Mouse (Mus musculus): ENCODE data around the gene Erc2.
"Not testable (repeated sequence)": the region's sequence is repeated elsewhere in the genome, so short reads cannot be mapped to it uniquely, and the experiment has no call there.

Erc2 gene

DNA sequence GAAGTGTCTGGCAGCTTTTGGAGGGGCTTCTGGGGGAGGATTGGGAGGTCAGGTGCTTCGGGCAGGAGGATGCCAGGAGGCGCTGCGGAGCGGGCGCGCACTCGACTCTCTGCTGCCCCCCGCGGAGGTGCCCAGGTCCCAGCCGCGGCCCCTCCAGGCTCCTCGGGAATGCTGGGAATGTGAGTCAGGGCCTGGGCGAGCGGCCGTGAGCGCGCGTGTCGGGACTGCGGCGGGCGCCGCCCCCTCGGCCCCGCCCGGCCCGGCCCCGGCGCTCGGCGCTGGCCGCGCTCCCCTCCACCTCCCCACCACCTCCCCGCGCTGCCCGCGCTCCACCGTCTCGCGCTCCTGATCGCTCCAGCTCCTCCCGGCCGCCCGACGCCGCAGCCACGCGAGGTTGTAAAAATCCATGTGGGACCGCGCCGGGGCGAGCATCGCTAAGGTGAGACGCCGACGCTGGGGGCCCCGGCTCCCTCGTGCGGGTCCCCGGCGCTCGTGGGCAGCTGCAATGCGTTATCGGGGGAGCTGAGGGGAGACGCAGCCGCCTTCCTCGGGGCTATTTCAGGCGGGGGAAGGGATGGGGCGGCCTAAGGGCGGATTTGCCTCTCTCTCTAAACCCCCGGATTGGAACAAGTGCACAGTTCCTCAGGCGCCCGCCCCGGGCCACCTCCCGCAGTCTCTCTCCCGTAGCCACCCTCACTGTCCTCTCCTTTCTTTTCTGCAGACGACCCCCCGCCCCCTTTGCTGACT, at the start of gene Erc2:
Gene Erc2 (plus strand): TSS at position 253 of the 747 bp plus-strand sequence.
- peak; percentile 52 for DNase-seq (ENCODE audit: low read depth, low spot score)

- no peak for DNase-seq (ENCODE audit: low read depth, low spot score)
Observed at GRCm38 (mm10) chr14:27578443-27578842, 43.8 kb upstream of the Erc2 start.

DNA sequence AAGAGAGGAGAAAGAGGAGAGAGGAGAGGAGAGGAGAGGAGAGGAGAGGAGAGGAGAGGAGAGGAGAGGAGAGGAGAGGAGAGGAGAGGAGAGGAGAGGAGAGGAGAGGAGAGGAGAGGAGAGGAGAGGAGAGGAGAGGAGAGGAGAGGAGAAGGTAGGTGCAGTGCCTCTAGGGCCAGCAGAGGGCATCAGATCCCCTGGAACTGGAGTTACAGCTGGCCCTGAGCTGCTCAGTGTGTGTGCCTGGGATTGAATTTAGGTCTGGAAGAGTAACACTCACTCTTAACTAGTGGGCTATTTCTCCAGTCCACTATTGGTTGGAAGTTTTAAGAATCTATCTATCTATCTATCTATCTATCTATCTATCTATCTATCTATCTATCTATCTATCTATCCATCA, 32.6 kb upstream of the Erc2 start:
- not testable (repeated sequence) for DNase-seq (ENCODE audit: low read depth, low spot score)

- DNase-seq (ENCODE audit: low read depth, low spot score), result no peak
Observed at GRCm38 (mm10) chr14:27592163-27592562, 30.1 kb upstream of the Erc2 start.

DNA sequence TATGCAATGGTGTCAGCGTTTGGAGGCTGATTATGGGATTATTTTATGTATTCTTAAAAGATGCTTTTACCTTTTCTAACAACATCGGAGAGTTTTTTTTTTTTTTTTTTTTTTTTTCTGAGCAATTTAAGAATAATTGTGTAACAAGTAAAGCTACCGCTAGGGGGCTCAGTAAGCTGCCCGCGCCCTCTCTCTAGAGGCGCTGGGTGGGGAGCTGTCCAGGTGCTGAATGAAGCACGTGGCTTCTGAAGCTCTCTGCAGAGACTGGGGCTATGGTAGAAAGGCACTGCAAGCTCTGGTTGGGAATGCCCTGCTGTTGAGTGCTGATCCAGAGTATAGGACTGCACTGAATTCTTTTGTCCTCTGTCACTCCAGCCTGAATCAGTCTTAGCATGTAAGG, 26.0 kb upstream of the Erc2 start:
- no peak for DNase-seq (ENCODE audit: low read depth, low spot score)

GRCm38 (mm10) chr14:27602136-27602535, 20.1 kb upstream of the Erc2 start:
- no peak for DNase-seq (ENCODE audit: low read depth, low spot score)

DNA sequence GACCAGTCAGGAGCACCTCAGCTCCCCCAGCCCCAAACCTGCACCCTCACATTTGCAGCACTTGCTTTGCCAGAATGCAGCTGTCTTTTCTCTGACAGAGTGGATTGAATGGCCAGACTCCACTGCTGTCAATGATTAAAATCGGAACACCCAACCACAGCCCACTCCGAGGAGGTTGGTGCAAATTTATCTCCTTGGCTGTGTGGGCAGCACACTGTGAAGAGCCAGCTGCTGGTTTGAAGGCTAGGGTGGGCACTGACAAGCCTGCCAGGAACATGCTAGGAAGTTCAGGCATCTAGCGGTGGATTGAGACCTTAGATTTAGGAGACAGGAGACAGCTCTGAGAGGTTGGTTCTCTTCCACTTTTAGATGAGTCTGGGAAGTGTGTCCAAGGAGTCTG, 14.8 kb upstream of the Erc2 start:
- no peak for DNase-seq (ENCODE audit: low read depth, low spot score)

- no peak for DNase-seq (ENCODE audit: low read depth, low spot score)
Observed at GRCm38 (mm10) chr14:27613766-27614165, 8.5 kb upstream of the Erc2 start.

GRCm38 (mm10) chr14:27617286-27617685, 4.9 kb upstream of the Erc2 start:
- DNase-seq (ENCODE audit: low read depth, low spot score), result no peak

DNA sequence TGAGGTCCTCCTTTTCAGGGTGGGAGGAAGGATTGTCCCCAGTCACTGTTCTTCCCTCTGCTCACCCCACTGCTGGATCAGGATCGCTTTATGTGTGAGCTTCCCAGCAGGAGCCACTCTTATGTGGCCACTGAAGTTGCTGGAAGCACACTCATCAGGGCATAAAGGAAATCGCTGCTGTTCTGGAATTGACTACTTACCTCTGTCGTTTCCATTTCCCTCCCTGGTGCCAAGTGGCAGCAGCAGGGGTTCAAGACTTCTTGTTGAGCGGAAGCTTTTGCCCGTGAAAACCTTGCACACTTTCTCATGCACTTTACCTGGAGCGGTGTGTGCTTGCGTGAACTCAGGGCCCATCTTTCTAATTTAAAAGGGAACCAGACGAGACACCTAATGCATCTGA, 652 bp upstream of the Erc2 start:
- no peak for DNase-seq (ENCODE audit: low read depth, low spot score)

DNA sequence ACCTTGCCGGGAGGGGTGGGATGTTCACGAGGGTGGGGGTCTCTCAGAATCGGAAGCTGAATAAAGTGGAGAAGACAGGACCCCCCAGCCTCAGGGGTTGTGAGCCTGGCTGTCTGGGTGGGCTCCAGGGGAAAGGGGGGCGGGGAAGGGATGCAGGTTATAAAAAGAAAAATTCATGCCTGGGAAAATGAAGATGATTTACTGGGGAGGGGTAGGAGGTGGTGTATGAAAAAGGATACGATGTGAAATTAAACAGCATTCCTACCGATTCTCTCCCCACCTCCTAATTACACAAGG, 643 bp downstream of the Erc2 start:
- no peak for DNase-seq (ENCODE audit: low read depth, low spot score)

GRCm38 (mm10) chr14:27623368-27623767, 1.1 kb downstream of the Erc2 start:
- peak; percentile 76 for DNase-seq (ENCODE audit: low read depth, low spot score)

DNA sequence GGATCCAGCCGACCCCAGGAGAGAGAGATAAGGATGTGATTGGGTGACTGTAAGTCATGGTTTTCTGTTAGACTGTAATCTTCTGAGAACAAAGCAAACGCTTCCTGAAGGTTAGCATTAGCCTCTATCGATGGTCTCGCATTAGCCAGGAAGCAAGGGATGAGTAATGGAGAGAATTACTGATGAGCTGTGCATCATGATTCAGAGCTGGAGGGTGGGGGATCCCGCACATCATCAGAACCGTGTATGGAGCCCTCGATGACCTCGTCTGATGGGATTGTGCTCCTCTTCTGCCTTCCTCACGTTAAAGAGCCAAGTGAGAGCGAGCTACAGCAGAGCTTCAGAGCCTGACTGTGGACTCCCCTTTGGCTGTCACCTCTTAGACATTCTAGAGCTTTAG, 6.5 kb downstream of the Erc2 start:
- no peak for DNase-seq (ENCODE audit: low read depth, low spot score)

DNA sequence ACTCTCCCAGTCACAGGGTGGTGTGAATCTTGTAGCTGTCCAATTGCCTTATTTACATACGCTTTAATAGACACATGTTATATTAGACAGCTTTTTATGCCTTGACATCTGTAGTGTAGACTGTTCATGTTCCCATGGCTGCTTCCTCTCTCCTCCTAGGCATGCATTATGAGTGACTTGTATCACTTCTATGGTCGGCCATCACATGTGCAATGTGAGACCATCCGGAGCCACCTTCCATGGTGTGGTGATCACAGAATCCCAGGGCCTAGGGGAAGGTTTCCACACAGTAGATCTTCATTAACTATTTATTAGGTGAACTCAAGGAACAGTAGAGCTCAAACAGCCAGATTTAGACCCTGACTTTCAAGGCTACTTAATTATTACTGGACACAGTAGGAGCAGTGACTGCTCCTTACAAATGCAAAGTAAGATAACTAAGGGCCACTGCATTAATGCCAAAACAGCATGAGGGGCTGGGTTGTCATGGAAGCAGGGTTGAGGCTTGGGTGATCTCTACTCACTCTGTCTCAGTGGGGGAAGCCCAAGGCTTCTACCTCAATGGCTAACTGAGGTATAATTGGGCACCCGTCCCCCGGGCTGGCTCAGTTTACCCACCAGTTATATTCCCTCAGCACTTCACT, 7.3 kb downstream of the Erc2 start:
- DNase-seq (ENCODE audit: low read depth, low spot score), result no peak

- DNase-seq (ENCODE audit: low read depth, low spot score), result no peak
Observed at GRCm38 (mm10) chr14:27630973-27631640, 8.9 kb downstream of the Erc2 start.

DNA sequence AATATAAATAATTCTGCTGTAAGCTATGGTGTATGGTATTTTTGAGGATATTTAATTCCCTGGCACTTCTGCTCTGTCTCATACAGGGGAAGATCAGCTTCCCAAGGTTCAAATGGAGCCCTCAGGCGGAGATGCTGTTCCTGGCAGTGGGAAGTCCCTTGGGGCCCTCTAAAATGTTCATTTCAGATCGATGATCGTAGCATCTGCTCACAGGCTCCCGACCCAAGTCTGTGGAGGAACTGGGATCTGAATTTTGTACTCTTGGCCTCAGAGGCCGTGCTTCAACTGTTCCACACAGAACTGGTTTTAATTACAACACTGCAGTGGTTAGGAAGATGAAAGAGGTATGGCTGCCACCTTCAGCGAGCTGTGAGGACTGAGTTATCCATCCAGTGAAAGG, 12.5 kb downstream of the Erc2 start:
- no peak for DNase-seq (ENCODE audit: low read depth, low spot score)

DNA sequence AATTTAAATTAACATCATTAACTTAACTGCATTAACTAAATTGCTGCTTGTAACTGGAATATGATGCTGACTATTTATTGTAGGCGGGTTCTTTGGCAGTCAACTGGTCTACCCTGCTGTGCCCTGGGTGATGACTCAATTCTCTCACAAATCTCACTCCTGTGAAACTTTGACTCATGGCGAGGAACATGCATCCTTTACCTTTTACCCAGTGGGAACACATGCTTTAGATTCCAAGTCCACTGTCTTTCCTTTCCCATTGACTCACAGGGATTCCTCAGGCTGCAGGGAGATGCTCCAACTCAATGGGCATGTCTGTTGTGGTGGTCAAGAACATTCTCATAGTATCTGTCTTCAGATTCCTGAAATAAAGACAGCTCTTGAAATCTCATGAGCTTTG, 14.3 kb downstream of the Erc2 start:
- no peak for DNase-seq (ENCODE audit: low read depth, low spot score)

DNA sequence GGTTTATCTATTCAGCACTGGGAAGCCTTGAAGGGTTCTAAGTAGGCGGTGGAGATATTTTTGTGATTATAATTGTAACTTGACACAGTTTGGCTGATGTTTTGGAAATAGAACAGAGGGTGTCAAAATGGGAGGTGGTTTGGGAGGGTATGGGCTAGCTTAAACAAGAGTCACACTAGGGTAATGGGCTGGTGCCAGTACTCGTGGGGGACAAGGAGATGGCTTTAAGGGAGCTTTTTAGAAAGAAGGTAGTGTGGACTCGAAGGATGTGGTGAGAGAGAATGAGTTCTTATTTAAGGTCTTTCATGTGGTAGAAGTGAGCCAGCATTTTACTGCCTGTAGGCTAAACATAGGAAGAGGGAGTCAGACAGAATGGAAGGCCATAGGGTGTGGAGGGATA, 19.2 kb downstream of the Erc2 start:
- no peak for DNase-seq (ENCODE audit: low read depth, low spot score)

- no peak for DNase-seq (ENCODE audit: low read depth, low spot score)
Observed at GRCm38 (mm10) chr14:27642981-27643380, 20.8 kb downstream of the Erc2 start.

GRCm38 (mm10) chr14:27654670-27655069, 32.4 kb downstream of the Erc2 start:
- DNase-seq (ENCODE audit: low read depth, low spot score), result no peak

GRCm38 (mm10) chr14:27658616-27659015, 36.4 kb downstream of the Erc2 start:
- no peak for DNase-seq (ENCODE audit: low read depth, low spot score)

- no peak for DNase-seq (ENCODE audit: low read depth, low spot score)
Observed at GRCm38 (mm10) chr14:27661466-27661865, 39.2 kb downstream of the Erc2 start.

- no peak for DNase-seq (ENCODE audit: low read depth, low spot score)
Observed at GRCm38 (mm10) chr14:27662251-27662650, 40.0 kb downstream of the Erc2 start.
